Mouse (Mus musculus) bone marrow, adult 2 months (tissue): Measurements from ENCODE around the gene Sipa1l3.

Experiments
- CTCF ChIP-seq: fragments of 200-500 bp; IDR thresholded peaks from 2 replicates; pipeline ENCODE4 v1.5.1; 2011; ENCODE audit warnings: low read length, control low read depth; ENCODE audit not compliant: control insufficient read depth, insufficient read depth
- POLR2A ChIP-seq: fragments of 200-500 bp; IDR thresholded peaks from 2 replicates; pipeline ENCODE4 v1.6.1; 2011; ENCODE audit warnings: low read depth, mild to moderate bottlenecking, control low read depth, low read length, borderline replicate concordance; ENCODE audit not compliant: control insufficient read depth

- TF ChIP-seq POLR2A, result no peak
- no peak; the same call in 1 of the 2 replicates for TF ChIP-seq CTCF
Measured at GRCm38 (mm10) chr7:29335276-29335675, 183.2 kb downstream of the Sipa1l3 start.
